Mouse (Mus musculus): ENCODE data around the gene Cyp2e1.
A peak's percentile ranks its signal among the peaks of the same experiment; 100 is the strongest.

Cyp2e1 gene

DNA sequence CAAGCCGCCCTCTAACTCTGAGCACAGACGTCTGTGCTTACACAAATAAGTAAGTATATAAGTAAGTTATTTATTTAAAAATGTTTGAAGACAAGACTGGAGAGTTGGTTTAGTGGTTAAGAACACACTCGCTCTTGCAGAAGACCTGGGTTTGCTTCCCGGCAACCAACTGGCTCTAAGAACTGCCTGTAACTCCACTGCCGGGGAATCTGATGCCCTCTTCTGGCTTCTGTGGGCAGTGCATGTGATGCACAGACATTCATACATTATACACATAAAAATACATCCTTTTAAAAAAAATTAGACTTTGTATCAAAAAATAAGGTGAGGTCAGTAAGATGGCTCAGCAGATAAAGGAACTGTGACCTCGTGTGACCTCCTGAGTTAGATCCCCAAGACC lies 47.0 kb downstream of the Cyp2e1 start:
- no peak for DNase-seq

DNA sequence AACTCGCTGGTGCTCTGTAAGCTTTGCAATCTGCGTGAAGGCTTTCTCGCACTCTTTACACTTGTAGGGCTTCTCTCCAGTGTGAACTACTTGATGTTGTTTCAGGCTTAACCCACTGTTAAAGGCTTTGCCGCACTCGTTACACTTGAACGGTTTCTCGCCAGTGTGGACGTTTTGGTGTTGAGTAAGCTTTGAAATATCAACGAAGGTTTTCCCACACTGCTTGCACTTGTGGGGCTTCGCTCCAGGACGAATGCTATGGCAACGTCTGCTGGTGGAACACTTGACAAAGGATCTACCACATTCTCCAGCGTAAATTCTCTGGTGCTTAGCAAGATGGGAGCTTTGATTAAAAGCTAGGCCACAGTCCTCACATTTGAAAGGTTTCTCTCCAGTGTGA lies 48.2 kb downstream of the Cyp2e1 start:
- no peak for DNase-seq

DNA sequence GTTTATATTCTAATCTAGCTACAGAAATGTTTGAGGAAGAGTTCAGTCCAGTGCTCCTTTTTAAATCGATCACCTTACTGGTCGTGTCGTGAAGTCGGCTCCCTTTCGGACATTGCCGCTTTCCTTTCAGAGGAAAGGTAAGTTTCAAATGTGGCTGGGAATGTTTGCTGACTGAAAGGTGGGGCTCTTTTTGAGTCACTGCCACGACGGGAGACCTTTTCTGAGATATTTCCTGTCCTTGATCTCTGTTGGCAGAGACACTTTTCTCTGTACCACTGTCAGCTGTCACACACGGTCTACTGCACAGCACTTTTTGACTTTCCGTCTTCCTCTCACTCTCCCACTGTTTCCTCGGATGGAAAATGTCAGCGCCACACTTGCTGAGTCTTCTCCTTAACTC lies 49.3 kb downstream of the Cyp2e1 start:
- no peak for DNase-seq

DNA sequence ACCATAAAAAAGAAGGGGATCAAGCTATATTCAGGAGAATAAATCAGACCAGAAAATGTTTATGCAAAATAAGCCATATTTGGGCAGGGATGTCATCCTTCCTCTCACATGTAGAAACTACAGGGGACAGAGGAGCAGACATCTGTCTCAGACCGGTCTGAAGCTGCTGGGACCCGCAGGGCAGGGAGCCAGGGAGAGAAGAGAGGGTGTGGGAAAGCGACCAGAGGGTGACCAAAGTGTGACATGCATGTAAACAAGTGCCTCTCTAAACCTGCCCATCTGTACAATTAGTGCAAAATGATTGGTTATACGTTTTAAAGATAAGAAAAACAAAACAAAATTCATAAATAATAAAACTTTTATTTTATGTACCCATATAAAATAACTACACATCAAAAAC lies 56.6 kb downstream of the Cyp2e1 start:
- DNase-seq = peak in 1 of 2 experiments; percentile 38

DNA sequence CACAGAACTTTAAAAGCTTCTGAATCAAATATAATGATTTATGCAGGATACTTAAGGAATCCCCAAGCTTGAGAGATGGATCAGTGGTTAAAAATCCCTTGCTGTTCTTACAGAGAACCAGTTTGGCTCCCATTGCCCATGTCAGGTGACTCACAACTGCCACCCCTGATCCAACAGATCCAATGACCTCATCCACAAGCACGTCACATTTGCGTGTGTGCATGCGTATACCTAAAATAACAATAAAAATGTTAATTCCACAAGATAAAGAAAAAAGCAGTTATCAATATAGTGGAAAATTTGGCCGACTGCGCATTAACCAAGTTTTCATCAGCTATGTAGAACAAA lies 57.7 kb downstream of the Cyp2e1 start:
- peak in 1 of 2 experiments; percentile 30 for DNase-seq

DNA sequence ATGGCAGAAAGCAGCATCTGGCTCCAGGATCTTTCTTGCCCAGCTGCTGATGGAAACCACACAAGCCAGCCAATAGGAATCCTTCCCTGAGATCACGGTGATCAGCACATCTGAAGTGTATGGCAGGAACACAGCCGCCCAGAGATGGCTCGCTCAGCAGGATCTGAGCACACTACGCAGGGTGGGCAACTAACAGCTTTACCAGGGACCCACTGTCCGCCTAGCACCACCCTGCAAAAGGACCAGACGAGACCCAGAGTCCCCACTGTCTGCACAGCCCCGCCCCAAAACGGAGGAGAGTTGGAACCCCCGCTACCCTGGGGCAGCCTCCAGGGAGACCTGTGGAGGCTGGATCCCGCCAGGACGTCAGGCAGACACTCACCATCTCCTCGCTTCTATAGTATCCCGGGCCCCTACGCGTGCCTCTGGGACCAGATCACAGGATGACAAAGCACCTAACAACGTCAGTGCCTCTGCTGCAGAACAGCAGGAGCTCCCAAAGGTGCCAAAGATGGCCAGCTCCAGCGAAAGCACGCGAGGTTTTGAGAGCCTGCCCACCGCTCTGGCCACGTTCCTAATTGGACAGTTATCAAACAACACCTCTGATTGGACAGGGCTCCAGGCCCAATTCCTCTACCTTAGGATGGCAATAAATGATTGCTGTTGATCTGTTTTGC lies 58.3 kb downstream of the Cyp2e1 start, which contains the start of gene Zfp941:
Gene Zfp941 (minus strand): TSS at position 526 of the 677 bp plus-strand sequence.
- peak; percentile 90 to 98 for DNase-seq

DNA sequence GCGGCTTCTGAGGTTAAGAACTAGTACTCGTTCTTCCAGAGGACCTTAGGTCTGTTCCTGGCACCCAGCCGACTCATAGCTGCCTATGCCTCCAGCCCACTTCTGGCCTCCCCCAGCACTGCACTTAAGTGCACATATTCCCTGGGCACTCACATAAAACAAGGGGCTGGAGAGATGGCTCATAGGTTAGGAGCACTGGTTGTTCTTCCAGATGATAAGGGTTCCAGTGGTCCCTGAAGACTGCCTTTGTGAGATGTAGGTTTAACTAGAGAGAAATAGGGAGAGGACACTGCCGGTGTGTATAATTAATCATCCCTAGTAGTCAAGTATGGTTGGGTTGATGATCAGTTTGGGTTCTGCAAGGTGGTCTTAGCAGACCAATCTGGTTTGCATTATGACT lies 59.2 kb downstream of the Cyp2e1 start:
- peak in 1 of 2 experiments; percentile 32 for DNase-seq

All from cerebellum, postnatal 14 days (tissue).